Mouse (Mus musculus): ENCODE measurements at regions not wholly inside any gene's neighbourhood (a gene's known extent, or its start where the extent isn't known, plus 50 kb on each side); places are given as distances from the start of the nearest gene placed in this dataset.
"Not testable (repeated sequence)": the region's sequence is repeated elsewhere in the genome, so short reads cannot be mapped to it uniquely, and the experiment has no call there.

DNA sequence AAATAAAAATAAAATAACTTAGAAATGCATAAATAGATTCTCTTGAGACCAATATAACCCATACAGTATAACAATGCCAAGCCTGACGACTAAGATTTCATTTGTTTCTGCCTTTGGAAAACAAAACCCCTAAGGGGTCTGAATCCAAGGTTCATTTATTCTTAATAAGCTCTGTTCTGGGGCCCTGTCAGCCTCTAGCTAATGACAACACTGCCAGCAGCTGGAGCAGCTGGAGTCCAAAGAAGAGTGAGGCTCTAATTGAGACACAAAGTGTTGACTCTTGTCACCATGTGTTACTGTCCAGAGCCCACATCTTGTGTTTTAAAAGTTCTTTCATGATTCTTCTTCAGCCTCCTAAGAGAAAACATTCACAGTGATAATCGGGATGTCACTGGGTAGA, 298.5 kb upstream of the Gm6657 start:
- Histone ChIP-seq H3K27ac (ENCODE audit: low read depth, low read length) (no peak overlapping the region), H3K27me3 (ENCODE audit: insufficient read depth, low read length) (no peaks in the 10 kb centered on the region)
- no peak for DNase-seq (ENCODE audit: low spot score)

GRCm38 (mm10) chr12:77898974-77899373, 295.1 kb upstream of the Gm6657 start:
- not testable (repeated sequence) for H3K9ac ChIP-seq (replicated peaks; ENCODE audit: low read length, poor library complexity, severe bottlenecking); H3K36me3 ChIP-seq (ENCODE audit: insufficient read depth, low read length); H3K4me2 ChIP-seq (ENCODE audit: low read depth, low read length, poor library complexity, severe bottlenecking); H3K4me3 ChIP-seq (ENCODE audit: low read depth, low read length); H3K4me1 ChIP-seq (ENCODE audit: insufficient read depth, low read length); H3K27me3 ChIP-seq (ENCODE audit: insufficient read depth, low read length); DNase-seq (ENCODE audit: low spot score); H3K9me3 ChIP-seq (ENCODE audit: low read length); H3K27ac ChIP-seq (ENCODE audit: low read depth, low read length); ATAC-seq (ENCODE audit: low FRiP score)
- WGBS = 84% methylated on average over 2 of the region's 2 CpGs

More for the DNA sequence above, 298.5 kb upstream of the Gm6657 start:
- Histone ChIP-seq H3K9ac (replicated peaks; ENCODE audit: low read length, poor library complexity, severe bottlenecking) (no peak overlapping the region), H3K4me2 (ENCODE audit: low read depth, low read length, poor library complexity, severe bottlenecking) (no peak overlapping the region), H3K9me3 (ENCODE audit: low read length) (no peaks in the 10 kb centered on the region), H3K4me1 (ENCODE audit: insufficient read depth, low read length) (no peaks in the 10 kb centered on the region), H3K36me3 (ENCODE audit: insufficient read depth, low read length) (no peaks in the 10 kb centered on the region), H3K4me3 (ENCODE audit: low read depth, low read length) (no peak overlapping the region)
- TF ChIP-seq CTCF (IDR thresholded peaks at IDR 0.05) = no peak
- 40% methylated on average over 2 of the region's 2 CpGs for WGBS
- ATAC-seq (ENCODE audit: low FRiP score) = no peak

GRCm38 (mm10) chr12:77901254-77901653, 292.8 kb upstream of the Gm6657 start:
- no peaks in the 10 kb centered on the region for H3K9me3 ChIP-seq (ENCODE audit: low read length)
- 15% methylated on average over 1 of the region's 1 CpGs for WGBS
- H3K4me2 ChIP-seq (ENCODE audit: low read depth, low read length, poor library complexity, severe bottlenecking) = no peak overlapping the region
- H3K36me3 ChIP-seq (ENCODE audit: insufficient read depth, low read length) = no peaks in the 10 kb centered on the region
- no peak for DNase-seq (ENCODE audit: low spot score)
- H3K4me3 ChIP-seq (ENCODE audit: low read depth, low read length) = no peak overlapping the region
- no peaks in the 10 kb centered on the region; the same call in 1 of the 2 replicates for H3K27me3 ChIP-seq (ENCODE audit: insufficient read depth, low read length)
- TF ChIP-seq CTCF (IDR thresholded peaks at IDR 0.05) = no peak
- H3K9ac ChIP-seq (replicated peaks; ENCODE audit: low read length, poor library complexity, severe bottlenecking) = no peak overlapping the region
- no peak overlapping the region for H3K27ac ChIP-seq (ENCODE audit: low read depth, low read length)
- H3K4me1 ChIP-seq (ENCODE audit: insufficient read depth, low read length) = no peaks in the 10 kb centered on the region
- no peak for ATAC-seq (ENCODE audit: low FRiP score)

- no peak overlapping the region for H3K27ac ChIP-seq (ENCODE audit: low read depth, low read length)
- WGBS = 13% methylated on average over 4 of the region's 4 CpGs
- no peak for ATAC-seq (ENCODE audit: low FRiP score)
Observed at GRCm38 (mm10) chr12:77912863-77913554, 281.0 kb upstream of the Gm6657 start.

GRCm38 (mm10) chr12:77928729-77929128, 265.3 kb upstream of the Gm6657 start:
- Histone ChIP-seq H3K4me3 (ENCODE audit: low read depth, low read length) (no peak overlapping the region), H3K27me3 (ENCODE audit: insufficient read depth, low read length) (no peaks in the 10 kb centered on the region), H3K36me3 (ENCODE audit: insufficient read depth, low read length) (no peaks in the 10 kb centered on the region), H3K9ac (replicated peaks; ENCODE audit: low read length, poor library complexity, severe bottlenecking) (no peak overlapping the region), H3K4me2 (ENCODE audit: low read depth, low read length, poor library complexity, severe bottlenecking) (no peak overlapping the region), H3K4me1 (ENCODE audit: insufficient read depth, low read length) (no peaks in the 10 kb centered on the region), H3K27ac (ENCODE audit: low read depth, low read length) (no peak overlapping the region), H3K9me3 (ENCODE audit: low read length) (no peaks in the 10 kb centered on the region)
- DNase-seq (ENCODE audit: low spot score) = peak; percentile 66
- no peak for TF ChIP-seq CTCF (IDR thresholded peaks at IDR 0.05)
- ATAC-seq (ENCODE audit: low FRiP score) = no peak
- 69% methylated on average over 4 of the region's 4 CpGs for WGBS

More at GRCm38 (mm10) chr12:77912863-77913554, 281.0 kb upstream of the Gm6657 start:
- Histone ChIP-seq H3K27me3 (ENCODE audit: insufficient read depth, low read length) (no peaks in the 10 kb centered on the region), H3K4me3 (ENCODE audit: low read depth, low read length) (no peak overlapping the region), H3K36me3 (ENCODE audit: insufficient read depth, low read length) (no peaks in the 10 kb centered on the region), H3K4me2 (ENCODE audit: low read depth, low read length, poor library complexity, severe bottlenecking) (no peak overlapping the region), H3K4me1 (ENCODE audit: insufficient read depth, low read length) (no peaks in the 10 kb centered on the region), H3K9ac (replicated peaks; ENCODE audit: low read length, poor library complexity, severe bottlenecking) (no peak overlapping the region), H3K9me3 (ENCODE audit: low read length) (no peaks in the 10 kb centered on the region)
- no peak for DNase-seq (ENCODE audit: low spot score)
- no peak for TF ChIP-seq CTCF (IDR thresholded peaks at IDR 0.05)

DNA sequence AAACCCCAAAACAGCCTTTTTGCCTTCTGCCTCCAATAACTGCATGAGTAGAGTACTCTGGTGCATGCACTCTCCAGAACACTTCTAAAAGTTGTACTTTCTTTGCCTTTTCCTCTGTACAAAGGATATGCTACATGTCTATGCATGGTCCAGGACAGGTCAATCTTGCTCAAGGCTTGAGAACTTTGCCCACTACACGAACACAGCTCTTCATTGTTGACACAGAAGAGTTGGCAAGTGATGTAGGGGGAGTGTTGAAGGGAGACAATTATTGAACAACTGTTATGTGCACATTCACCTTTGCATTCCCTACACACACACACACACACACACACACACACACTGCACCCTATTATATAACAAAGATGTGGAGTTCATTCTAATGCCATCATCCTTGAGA, 264.5 kb upstream of the Gm6657 start:
- TF ChIP-seq CTCF (IDR thresholded peaks at IDR 0.05) = no peak
- Histone ChIP-seq H3K27me3 (ENCODE audit: insufficient read depth, low read length) (no peaks in the 10 kb centered on the region), H3K9me3 (ENCODE audit: low read length) (no peaks in the 10 kb centered on the region), H3K36me3 (ENCODE audit: insufficient read depth, low read length) (no peaks in the 10 kb centered on the region), H3K4me1 (ENCODE audit: insufficient read depth, low read length) (no peaks in the 10 kb centered on the region), H3K27ac (ENCODE audit: low read depth, low read length) (no peak overlapping the region), H3K4me2 (ENCODE audit: low read depth, low read length, poor library complexity, severe bottlenecking) (no peak overlapping the region), H3K9ac (replicated peaks; ENCODE audit: low read length, poor library complexity, severe bottlenecking) (no peak overlapping the region), H3K4me3 (ENCODE audit: low read depth, low read length) (no peak overlapping the region)
- WGBS = 71% methylated on average over 1 of the region's 1 CpGs
- ATAC-seq (ENCODE audit: low FRiP score) = no peak
- no peak for DNase-seq (ENCODE audit: low spot score)
